Mouse (Mus musculus) mature B cell (primary cell): Measurements from ENCODE around the gene Syngr3.

ENCODE experiments used
- in situ Hi-C: fragments of 300-500 bp; cut with MboI; formaldehyde crosslinking; loops from 2 replicates; pipeline ENCODE4 v1.14.3; 2019

Syngr3 gene

GRCm38 (mm10) chr17:24644875-24645721 is 44.7 kb downstream of the Syngr3 start:
- in situ Hi-C loops: no loop called here

- in situ Hi-C loops: no loop called here
Measured at GRCm38 (mm10) chr17:24644030-24644715, 45.6 kb downstream of the Syngr3 start.

- in situ Hi-C loops: no loop called here
Measured at GRCm38 (mm10) chr17:24642791-24643343, 46.9 kb downstream of the Syngr3 start.

- in situ Hi-C loops: no loop called here
Measured at GRCm38 (mm10) chr17:24641944-24642343, 47.8 kb downstream of the Syngr3 start.

- in situ Hi-C loops: no loop called here
Measured at GRCm38 (mm10) chr17:24640581-24640980, 49.2 kb downstream of the Syngr3 start.

- in situ Hi-C loops: no loop called here
Measured at GRCm38 (mm10) chr17:24640119-24640518, 49.6 kb downstream of the Syngr3 start.

- in situ Hi-C loops: loop anchor here (10.0 kb wide), 1 partner anchor 95 kb away; the partner anchor contains the start of gene Pkd1
Measured at GRCm38 (mm10) chr17:24639571-24639988, 50.2 kb downstream of the Syngr3 start.

- in situ Hi-C loops: loop anchor here (10.0 kb wide), 1 partner anchor 94 kb away; the partner anchor contains the start of gene Pkd1
Measured at GRCm38 (mm10) chr17:24638840-24639239, 50.9 kb downstream of the Syngr3 start.

- in situ Hi-C loops: loop anchor here (10.0 kb wide), 1 partner anchor 93 kb away; the partner anchor contains the start of gene Pkd1
Measured at GRCm38 (mm10) chr17:24638214-24638613, 51.5 kb downstream of the Syngr3 start.

GRCm38 (mm10) chr17:24636781-24637481 is 52.8 kb downstream of the Syngr3 start:
- in situ Hi-C loops: loop anchor here (10.0 kb wide), 1 partner anchor 92 kb away; the partner anchor contains the start of gene Pkd1

GRCm38 (mm10) chr17:24635694-24636093 is 54.1 kb downstream of the Syngr3 start:
- in situ Hi-C loops: loop anchor here (10.0 kb wide), 1 partner anchor 91 kb away; the partner anchor contains the start of gene Pkd1
